Mouse (Mus musculus) limb, embryonic 13.5 days (tissue): ENCODE measurements at regions not wholly inside any gene's neighbourhood (a gene's known extent, or its start where the extent isn't known, plus 50 kb on each side); places are given as distances from the start of the nearest gene placed in this dataset.

Experiments used
- ATAC-seq: fragments of 200-750 bp; cut with Nextera tagmentation; 2 replicates; pipeline ENCODE4 v1.8.0; 2017; ENCODE audit warnings: low read depth, moderate number of reproducible peaks, moderate TSS enrichment; ENCODE audit not compliant: low FRiP score
- H3K27ac ChIP-seq: fragments of 300-500 bp; sonication (generic); 2 replicates; pipeline ENCODE4 v1.5.1; 2015; ENCODE audit warnings: inconsistent platforms, mild to moderate bottlenecking, moderate library complexity
- H3K27me3 ChIP-seq: fragments of 300-500 bp; sonication (generic); 2 replicates; pipeline ENCODE4 v1.6.1; 2015; ENCODE audit warnings: mild to moderate bottlenecking, inconsistent platforms
- H3K36me3 ChIP-seq: fragments of 300-500 bp; sonication (generic); 2 replicates; pipeline ENCODE4 v1.6.1; 2015; ENCODE audit warnings: inconsistent platforms, mild to moderate bottlenecking, moderate library complexity
- H3K4me1 ChIP-seq: fragments of 300-500 bp; sonication (generic); 2 replicates; pipeline ENCODE4 v1.6.1; 2015; ENCODE audit warnings: inconsistent platforms
- H3K4me2 ChIP-seq: fragments of 300-500 bp; sonication (generic); replicated peaks from 2 replicates; pipeline ENCODE4 v1.6.1; 2015; ENCODE audit warnings: inconsistent platforms, mild to moderate bottlenecking, moderate library complexity
- H3K4me3 ChIP-seq: fragments of 300-500 bp; sonication (generic); 2 replicates; pipeline ENCODE4 v1.5.1; 2015; ENCODE audit warnings: moderate library complexity, mild to moderate bottlenecking, inconsistent platforms
- H3K9ac ChIP-seq: fragments of 300-500 bp; sonication (generic); 2 replicates; pipeline ENCODE4 v1.6.1; 2015; ENCODE audit warnings: mild to moderate bottlenecking, inconsistent platforms
- H3K9me3 ChIP-seq: fragments of 300-500 bp; sonication (generic); 2 replicates; pipeline ENCODE4 v1.6.1; 2016; ENCODE audit warnings: inconsistent platforms
- WGBS: fragments of 180-500 bp; shearing (Covaris S2); methylation state at CpG from one replicate; pipeline ENCODE4 v1.1.7; 2015; 5-methylcytosine and 5-hydroxymethylcytosine counted together

DNA sequence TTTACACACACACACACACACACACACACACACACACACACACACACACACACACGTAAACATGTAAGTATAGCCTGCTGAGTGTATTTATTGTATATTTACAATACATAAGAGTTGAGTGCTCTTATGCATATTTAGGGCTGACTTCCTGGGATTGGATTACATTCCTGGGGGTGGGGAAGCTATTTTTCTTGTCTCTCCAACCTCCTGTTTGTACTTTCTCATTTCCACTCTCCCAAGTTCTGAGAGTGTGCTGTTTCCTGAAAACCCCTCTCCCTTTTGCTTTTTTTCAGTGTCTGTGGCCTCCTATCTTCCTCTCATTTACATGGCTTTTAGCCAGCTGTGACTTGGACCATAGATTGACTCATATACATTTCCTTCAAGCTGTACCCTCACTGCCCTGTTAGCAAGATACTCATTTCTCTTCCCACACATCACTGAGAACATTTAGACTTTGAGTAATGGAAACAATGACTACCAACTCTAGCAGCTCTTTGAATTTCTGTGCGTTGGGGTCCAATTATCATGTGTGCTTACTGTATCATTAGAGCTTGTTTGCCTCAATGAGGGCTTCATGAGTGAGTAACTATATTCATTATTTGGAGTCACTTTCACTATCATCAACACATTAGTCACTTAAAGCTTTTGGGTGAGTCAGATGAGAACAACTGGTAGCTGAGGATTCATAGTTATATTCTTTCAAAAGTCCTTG lies 96.8 kb upstream of the Dock10 start:
- Histone ChIP-seq H3K4me3 (no peak overlapping the region), H3K9ac (no peak overlapping the region), H3K4me1 (no peaks in the 10 kb centered on the region; the same call in 1 of the 2 replicates), H3K4me2 (no peak overlapping the region), H3K27me3 (no peaks in the 10 kb centered on the region), H3K36me3 (no peaks in the 10 kb centered on the region), H3K9me3 (no peaks in the 10 kb centered on the region), H3K27ac (no peak overlapping the region)
- 81% methylated on average over 2 of the region's 2 CpGs for WGBS
- no peak for ATAC-seq

DNA sequence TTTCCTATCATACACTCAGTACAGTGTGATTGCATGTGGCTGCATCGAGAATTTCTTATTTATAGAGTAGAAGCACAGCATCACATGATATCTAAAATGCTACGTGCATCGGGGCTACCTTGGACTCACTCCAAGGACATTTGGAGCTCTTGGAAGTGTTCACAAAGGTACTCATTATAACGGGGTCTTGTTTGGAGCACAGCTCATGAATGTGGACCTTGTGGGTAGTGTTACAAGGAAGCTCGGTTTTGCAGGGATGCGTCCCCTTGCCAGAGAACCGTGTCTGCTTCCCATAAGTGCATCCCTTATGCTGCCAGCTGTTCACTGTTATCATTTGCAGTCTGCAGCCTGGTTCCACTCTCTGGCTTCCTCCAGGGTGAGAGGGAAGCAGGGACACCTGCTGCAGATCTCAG lies 96.0 kb upstream of the Dock10 start:
- Histone ChIP-seq H3K27me3 (no peaks in the 10 kb centered on the region), H3K36me3 (no peaks in the 10 kb centered on the region), H3K27ac (no peak overlapping the region), H3K4me3 (no peak overlapping the region), H3K9ac (no peak overlapping the region), H3K4me2 (0 out of 2 replicates have a peak overlapping the region, but pooled peaks have one; percentile 2), H3K4me1 (no peaks in the 10 kb centered on the region; the same call in 1 of the 2 replicates), H3K9me3 (no peaks in the 10 kb centered on the region)
- peak; percentile 64; the same call in 1 of the 2 replicates for ATAC-seq
- WGBS: 43% methylated on average over 7 of the region's 7 CpGs

DNA sequence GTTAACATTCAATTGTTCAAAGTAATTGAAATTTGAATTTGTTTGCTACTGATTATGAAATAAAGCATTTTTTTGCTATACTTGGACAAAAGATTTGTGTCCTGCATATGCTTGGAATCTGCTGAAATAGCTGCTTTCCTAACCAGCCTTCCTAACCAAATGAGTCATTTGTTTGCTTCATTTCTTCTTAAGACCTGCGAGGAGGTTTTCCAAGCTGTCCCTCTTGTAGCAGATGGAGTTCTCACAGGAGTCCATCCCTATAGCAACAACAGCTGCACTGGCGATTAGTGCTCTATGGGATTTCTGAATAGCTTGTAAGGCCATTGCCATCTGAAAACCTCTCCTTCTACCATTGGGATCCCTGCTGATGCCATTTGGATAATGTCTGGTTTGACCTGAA lies 94.4 kb upstream of the Dock10 start:
- H3K27ac ChIP-seq: no peak overlapping the region
- no peaks in the 10 kb centered on the region for H3K27me3 ChIP-seq
- no peak overlapping the region for H3K9ac ChIP-seq
- no peaks in the 10 kb centered on the region for H3K36me3 ChIP-seq
- H3K4me2 ChIP-seq: no peak overlapping the region
- H3K4me3 ChIP-seq: no peak overlapping the region
- no peaks in the 10 kb centered on the region for H3K9me3 ChIP-seq
- WGBS: 75% methylated on average over 2 of the region's 2 CpGs
- no peaks in the 10 kb centered on the region; the same call in 1 of the 2 replicates for H3K4me1 ChIP-seq
- no peak for ATAC-seq

DNA sequence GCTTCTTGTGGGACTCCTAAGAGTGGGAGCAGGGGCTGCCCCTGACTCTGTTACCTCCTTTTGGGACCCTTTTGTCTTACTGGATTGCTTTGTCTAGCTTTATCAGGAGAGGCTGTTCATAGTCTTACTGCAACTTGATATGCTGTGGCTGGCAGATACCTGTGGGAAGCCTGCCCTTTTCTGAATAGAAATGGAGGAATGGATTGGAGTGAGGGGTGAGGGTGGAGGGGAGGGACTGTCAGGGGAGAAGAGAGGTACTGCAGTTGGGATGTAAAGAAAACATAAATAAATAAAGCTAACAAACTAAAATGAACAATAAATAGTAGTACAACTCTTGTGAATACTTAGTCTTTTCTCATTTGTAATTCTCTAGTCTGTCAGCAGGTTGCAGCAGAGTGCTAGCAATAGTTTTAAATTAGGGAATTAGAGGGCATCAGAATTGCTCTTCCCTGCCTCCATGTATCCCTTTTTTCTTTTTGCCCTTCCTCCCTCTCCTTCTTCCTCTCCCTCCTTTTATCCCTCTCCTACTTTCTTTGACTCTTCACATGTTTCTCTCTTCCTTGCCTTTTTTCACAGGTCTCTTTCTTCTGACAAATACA lies 72.0 kb upstream of the Dock10 start:
- H3K9ac ChIP-seq: no peak overlapping the region
- H3K4me1 ChIP-seq: no peaks in the 10 kb centered on the region
- no peak overlapping the region for H3K27ac ChIP-seq
- no peaks in the 10 kb centered on the region for H3K27me3 ChIP-seq
- no peaks in the 10 kb centered on the region for H3K36me3 ChIP-seq
- no peak for ATAC-seq
- H3K4me2 ChIP-seq: no peak overlapping the region
- H3K9me3 ChIP-seq: no peaks in the 10 kb centered on the region
- H3K4me3 ChIP-seq: no peak overlapping the region

DNA sequence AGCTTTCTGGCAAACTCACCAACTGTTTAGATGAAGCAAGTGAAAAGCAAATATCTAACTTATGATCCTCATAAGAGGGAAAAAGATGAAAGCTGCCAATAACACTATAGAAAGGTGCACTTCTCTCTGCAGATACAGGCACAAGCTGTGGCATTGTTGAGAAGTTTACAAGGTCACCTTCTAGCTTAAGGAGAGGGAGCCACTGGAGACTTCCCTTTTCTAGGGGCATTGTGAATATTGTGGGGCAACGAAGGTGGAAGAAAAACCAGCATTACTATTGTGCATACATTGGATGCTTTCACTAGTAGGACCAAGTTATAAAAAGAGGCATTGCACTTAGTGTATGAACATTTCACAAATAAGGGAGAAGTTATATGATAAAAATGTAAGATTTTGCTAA lies 68.1 kb upstream of the Dock10 start:
- Histone ChIP-seq H3K27me3 (no peaks in the 10 kb centered on the region), H3K9ac (no peak overlapping the region), H3K4me3 (no peak overlapping the region), H3K36me3 (no peaks in the 10 kb centered on the region), H3K4me1 (no peaks in the 10 kb centered on the region), H3K9me3 (no peaks in the 10 kb centered on the region), H3K27ac (no peak overlapping the region), H3K4me2 (no peak overlapping the region)
- WGBS: 86% methylated on average over 1 of the region's 1 CpGs
- no peak for ATAC-seq

DNA sequence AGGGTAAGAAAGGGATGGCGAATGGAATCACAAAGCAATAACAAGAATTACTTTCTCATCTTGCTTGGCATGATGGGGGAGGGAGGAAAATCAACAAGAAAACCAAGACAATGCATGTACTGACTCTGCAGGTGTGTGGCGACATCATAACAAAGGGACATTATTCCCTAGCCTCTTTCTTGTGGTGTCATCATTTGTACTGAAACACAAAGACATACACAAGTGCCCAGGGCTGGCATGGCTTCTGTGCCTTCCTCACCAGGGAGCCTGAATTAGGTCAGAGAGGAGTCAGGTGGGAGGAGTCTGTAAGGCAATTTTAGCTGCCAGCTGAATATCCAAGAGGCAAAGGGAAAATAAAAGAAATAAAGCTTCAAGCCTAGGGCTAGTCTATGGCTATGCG lies 65.6 kb upstream of the Dock10 start:
- Histone ChIP-seq H3K27me3 (no peaks in the 10 kb centered on the region), H3K4me2 (no peak overlapping the region), H3K9ac (no peak overlapping the region), H3K9me3 (no peaks in the 10 kb centered on the region), H3K36me3 (no peaks in the 10 kb centered on the region), H3K27ac (no peak overlapping the region), H3K4me1 (no peaks in the 10 kb centered on the region), H3K4me3 (no peak overlapping the region)
- 82% methylated on average over 3 of the region's 3 CpGs for WGBS
- no peak for ATAC-seq

DNA sequence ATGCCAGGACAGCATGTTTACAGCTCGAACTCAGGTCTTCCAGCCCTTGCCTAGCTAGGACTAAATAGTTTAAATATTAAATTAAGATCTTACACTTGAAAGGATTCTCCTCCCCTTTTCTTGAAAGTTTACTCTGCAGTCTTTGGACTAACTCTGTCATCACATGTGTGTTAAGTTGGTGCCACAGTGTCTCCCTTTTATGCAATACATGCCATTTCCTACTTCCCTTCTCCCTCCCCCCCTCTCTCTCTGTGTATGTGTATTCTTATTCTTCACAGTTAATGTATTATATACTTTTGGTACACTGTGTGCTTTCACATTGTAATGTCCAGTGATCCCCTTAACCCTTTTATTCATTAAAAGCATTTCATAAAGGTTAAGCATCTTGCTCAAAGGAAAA lies 63.9 kb upstream of the Dock10 start:
- Histone ChIP-seq H3K4me1 (no peaks in the 10 kb centered on the region), H3K4me2 (no peak overlapping the region), H3K4me3 (no peak overlapping the region), H3K36me3 (no peaks in the 10 kb centered on the region), H3K27ac (no peak overlapping the region), H3K27me3 (no peaks in the 10 kb centered on the region), H3K9ac (no peak overlapping the region), H3K9me3 (no peaks in the 10 kb centered on the region)
- no peak for ATAC-seq
- WGBS: 74% methylated on average over 1 of the region's 1 CpGs

DNA sequence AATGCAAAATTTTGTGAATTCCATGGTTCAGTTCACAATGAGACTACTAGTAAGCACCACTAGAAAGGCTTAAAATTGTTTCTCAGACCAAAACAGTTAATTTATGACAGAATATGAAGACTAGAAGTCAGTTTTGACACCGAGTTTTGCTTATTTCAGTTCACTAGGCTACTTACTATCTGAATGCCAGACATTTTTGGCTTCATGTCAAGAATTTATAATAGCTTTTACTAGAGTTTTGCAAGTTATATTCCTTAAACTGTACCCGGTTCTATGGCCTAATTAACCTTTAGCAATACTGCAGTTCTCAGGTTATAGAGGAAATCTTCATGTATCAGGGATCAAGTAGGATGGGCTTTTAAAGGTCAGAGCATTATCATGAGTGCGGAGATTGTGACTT lies 54.6 kb upstream of the Dock10 start:
- Histone ChIP-seq H3K4me1 (no peaks in the 10 kb centered on the region), H3K9ac (no peak overlapping the region), H3K27ac (no peak overlapping the region), H3K4me2 (no peak overlapping the region), H3K36me3 (no peaks in the 10 kb centered on the region), H3K4me3 (no peak overlapping the region), H3K9me3 (no peaks in the 10 kb centered on the region), H3K27me3 (no peaks in the 10 kb centered on the region)
- no peak for ATAC-seq
- 51% methylated on average over 3 of the region's 3 CpGs for WGBS
